Mouse (Mus musculus) ovary, postnatal 10 days (tissue): Measurements from ENCODE around the gene Sypl2.

ENCODE experiments used
- DNase-seq: peaks from one replicate; pipeline ENCODE4 v3.0.0; 2022; ENCODE audit warnings: low spot score

Sypl2 gene

DNA sequence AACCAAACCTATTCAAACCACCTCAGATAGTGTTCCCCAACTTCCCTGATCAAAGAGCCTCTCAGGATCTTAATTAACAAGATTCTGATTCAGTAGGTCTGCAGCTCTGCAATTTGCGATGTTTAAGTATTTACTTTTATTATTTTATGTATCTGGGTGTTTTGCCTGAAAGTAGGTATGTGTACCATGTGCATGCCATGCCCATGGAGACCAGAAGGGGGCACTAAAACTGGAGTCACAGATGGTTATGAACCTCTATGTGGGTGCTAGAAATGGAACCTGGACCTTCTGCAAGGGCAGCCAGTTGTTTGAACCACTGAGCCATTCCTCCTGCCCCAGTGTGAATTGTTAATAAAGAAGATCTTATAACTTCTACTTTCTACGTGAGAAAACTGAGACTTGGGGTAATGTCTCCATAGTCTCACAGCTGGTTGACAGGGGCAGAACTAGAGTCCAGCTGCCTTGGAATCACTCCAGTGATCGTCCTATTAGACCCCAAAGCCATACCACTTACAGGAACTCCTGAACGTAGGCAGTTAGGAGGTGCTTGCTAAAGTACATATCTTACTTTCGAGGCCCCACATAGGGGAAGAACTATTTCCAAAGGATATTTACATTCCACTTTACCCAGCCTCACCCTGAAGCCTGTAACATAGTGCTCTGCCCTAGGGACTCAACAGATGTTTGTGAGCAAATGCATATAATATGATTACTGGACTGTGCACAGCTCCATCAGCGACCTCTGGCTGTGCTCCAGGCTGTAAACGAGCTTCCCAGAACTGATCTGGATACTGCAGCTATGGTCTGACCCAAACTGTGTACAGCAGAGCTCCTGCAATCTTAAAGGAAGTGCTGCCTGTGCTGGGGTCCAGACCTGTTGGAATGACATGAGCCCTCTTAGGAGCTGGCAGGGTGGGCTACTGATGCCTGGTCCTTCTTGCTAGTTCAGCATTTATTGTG, 47.4 kb downstream of the Sypl2 start:
- DNase-seq = no peak

DNA sequence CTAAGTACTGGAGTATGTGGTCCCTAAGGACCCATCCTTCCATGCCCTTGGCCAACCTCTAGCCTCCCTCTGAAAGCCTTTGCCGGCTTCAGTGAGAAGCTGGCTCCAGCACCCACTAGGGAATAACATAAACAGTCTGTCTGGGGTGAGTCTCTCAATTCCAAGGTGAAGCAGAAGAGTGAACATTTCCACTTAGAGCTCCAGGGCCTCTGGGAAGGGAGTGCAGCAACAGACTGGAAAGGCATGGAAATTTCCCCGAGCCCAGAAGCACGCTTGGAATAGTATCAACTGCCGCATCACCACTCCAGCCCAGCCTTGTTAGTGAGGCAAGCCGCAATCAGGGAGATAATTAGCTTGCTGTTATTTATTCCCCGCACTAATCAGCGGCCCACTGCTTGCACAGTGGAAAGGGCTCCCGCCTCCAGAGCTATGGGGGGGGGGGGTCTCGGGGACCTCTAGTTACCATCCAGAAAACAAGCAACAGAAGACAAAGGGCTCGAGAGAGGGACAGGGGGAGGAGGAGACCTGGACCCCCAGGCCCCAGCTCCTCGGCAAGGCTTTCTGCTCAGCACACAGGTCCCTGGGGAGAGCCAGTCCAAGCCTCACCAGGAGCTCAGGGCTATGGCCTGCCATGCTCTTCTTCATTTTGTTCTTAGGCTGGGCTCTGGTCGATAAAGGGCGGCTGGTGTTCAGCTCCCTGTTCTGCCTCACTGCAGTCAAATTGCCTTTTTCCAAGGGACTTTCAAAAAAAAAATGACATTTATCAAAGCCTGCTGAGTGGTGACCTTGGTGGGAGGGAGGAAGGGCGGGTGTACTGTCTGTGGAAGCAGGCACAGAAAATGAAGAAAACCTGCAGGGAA, 51.5 kb downstream of the Sypl2 start:
- no peak for DNase-seq

GRCm38 (mm10) chr3:108169199-108169598, 57.2 kb downstream of the Sypl2 start:
- DNase-seq = no peak

DNA sequence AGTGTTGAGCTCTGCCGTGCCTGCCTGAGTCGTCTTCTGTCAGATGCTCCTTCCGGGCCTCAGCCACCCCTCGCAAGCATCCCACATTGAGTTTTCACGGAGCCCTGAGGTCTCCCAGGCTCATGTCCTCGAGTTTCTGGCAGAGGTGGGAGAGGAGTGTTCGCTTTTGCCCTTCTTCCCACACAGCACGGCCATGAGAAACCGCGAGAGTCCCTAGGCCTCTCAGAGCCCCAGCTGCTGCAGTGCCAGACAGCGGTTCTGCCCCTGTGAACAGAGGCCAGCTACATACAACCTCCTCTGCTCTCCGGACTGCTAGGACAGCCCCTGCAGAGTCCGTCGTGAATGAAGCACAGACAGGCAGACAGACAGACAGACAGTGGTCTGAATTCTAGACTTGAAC, 58.9 kb downstream of the Sypl2 start:
- no peak for DNase-seq

- DNase-seq = no peak
Observed at GRCm38 (mm10) chr3:108166486-108167211, 59.8 kb downstream of the Sypl2 start.

- DNase-seq = no peak
Observed at GRCm38 (mm10) chr3:108165532-108166315, 60.7 kb downstream of the Sypl2 start.

DNA sequence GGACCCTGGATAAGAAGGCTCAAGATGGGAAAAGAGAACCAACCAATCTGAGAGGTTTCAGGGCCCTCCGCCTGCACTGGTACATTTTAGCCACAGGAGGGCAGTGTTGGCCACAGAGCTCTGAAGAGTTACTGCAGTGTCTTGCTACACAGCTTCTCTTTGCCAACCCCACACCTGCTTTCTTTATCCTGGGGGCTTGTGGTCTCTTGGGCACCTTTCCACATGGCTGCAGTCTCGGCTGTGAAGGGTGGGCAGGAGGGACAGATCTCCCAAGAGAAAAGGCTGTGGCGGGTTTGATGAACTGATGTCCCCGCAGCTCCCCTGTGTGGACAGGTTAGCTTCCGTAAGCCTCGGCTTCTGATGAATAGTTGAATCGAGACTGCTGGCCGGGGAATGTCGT, 61.6 kb downstream of the Sypl2 start:
- no peak for DNase-seq

- no peak for DNase-seq
Observed at GRCm38 (mm10) chr3:108164091-108164490, 62.4 kb downstream of the Sypl2 start.
